7 mouse cellular contexts compared by ENCODE assay signal in the genomic region with DNA sequence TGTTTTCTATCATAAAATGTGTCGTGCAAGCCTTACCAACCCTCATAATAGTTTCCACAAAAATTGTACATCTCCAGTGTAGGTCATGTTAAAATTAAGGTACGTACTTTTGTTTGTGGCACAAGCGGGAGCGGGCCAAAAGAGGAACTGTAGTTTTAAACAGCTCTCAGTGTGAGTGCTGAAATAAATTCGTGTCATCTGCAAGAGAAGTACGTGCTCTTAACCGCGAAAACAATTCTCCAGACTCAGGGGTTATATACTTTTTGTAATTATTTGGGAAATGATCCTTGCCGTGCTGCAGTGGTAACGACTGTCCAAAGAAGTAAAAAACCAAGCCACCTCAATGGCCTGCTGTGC. TPM values are rescaled to one million over a fixed set of nuclear protein-coding genes. Genes with fewer than 3 reads are reported as not detected.
DNase-seq lines count a peak whose midpoint lies in the region; ATAC-seq and TF ChIP-seq lines count a peak whose summit lies in the region.

No protein-coding gene starts in this region.

- peak overlapping the region; percentile 59 for H3K4me3 ChIP-seq in lung, embryonic 14.5 days (ENCODE audit: low read depth, low read length)
- peak overlapping the region; percentile 79 for H3K4me3 ChIP-seq in embryonic fibroblast, embryonic 13.5 days (ENCODE audit: insufficient read depth, low read length)
- H3K4me3 ChIP-seq in limb, embryonic 12.5 days (replicated peaks), result peak overlapping the region; percentile 61
- peak overlapping the region; percentile 55 for H3K4me3 ChIP-seq in neural tube, embryonic 15.5 days (replicated peaks)

- H3K4me1 ChIP-seq in lung, embryonic 14.5 days (ENCODE audit: insufficient read depth), result peaks cover 3% of the 10 kb centered on the region; the same call in 1 of the 2 replicates
- no peaks in the 10 kb centered on the region for H3K4me1 ChIP-seq in embryonic fibroblast, embryonic 13.5 days (ENCODE audit: control insufficient read depth, insufficient read depth, low read length)
- H3K4me1 ChIP-seq in limb, embryonic 12.5 days (replicated peaks), result no peaks in the 10 kb centered on the region; the same call in 1 of the 2 replicates
- H3K4me1 ChIP-seq in neural tube, embryonic 15.5 days, result peaks cover 5% of the 10 kb centered on the region

- H3K9ac ChIP-seq in lung, embryonic 14.5 days, result peak overlapping the region; percentile 71
- H3K9ac ChIP-seq in limb, embryonic 12.5 days (replicated peaks), result peak overlapping the region; percentile 67
- H3K9ac ChIP-seq in neural tube, embryonic 15.5 days (replicated peaks), result peak overlapping the region; percentile 62

- WGBS in lung, embryonic 14.5 days, result 18% methylated on average over 10 of the region's 10 CpGs
- WGBS in limb, embryonic 12.5 days, result 24% methylated on average over 10 of the region's 10 CpGs
- WGBS in neural tube, embryonic 15.5 days, result 28% methylated on average over 10 of the region's 10 CpGs

- peaks cover 12% of the 10 kb centered on the region for H3K36me3 ChIP-seq in lung, embryonic 14.5 days (ENCODE audit: insufficient read depth)
- peaks cover 13% of the 10 kb centered on the region; the same call in 1 of the 2 replicates for H3K36me3 ChIP-seq in limb, embryonic 12.5 days
- peaks cover 3% of the 10 kb centered on the region for H3K36me3 ChIP-seq in neural tube, embryonic 15.5 days

- no peak for TF ChIP-seq POLR2A in embryonic fibroblast, embryonic 13.5 days (IDR thresholded peaks at IDR 0.05; ENCODE audit: low read depth, low read length)

- peak; percentile 4; the same call in 1 of the 2 replicates for ATAC-seq in lung, embryonic 14.5 days (ENCODE audit: insufficient read depth)
- ATAC-seq in limb, embryonic 12.5 days (ENCODE audit: insufficient number of reproducible peaks, insufficient read depth, low FRiP score, low TSS enrichment, low read depth), result no peak; the same call in 1 of the 2 replicates
- ATAC-seq in neural tube, embryonic 15.5 days (ENCODE audit: low FRiP score), result peak; percentile 1; the same call in 1 of the 2 replicates

- no peaks in the 10 kb centered on the region for H3K9me3 ChIP-seq in lung, embryonic 14.5 days (ENCODE audit: low read depth, low read length)
- no peaks in the 10 kb centered on the region for H3K9me3 ChIP-seq in limb, embryonic 12.5 days
- H3K9me3 ChIP-seq in neural tube, embryonic 15.5 days (replicated peaks), result no peaks in the 10 kb centered on the region

- no peak for TF ChIP-seq CTCF in lung, embryonic 14.5 days (IDR thresholded peaks at IDR 0.05; ENCODE audit: low read depth)
- TF ChIP-seq CTCF in embryonic fibroblast, embryonic 13.5 days (IDR thresholded peaks at IDR 0.05; ENCODE audit: borderline replicate concordance, insufficient read depth, low read length), result no peak

- DNase-seq in lung, embryonic 14.5 days, result no peak
- DNase-seq in lung, postnatal 10 days, result no peak
- DNase-seq in gastrocnemius, postnatal 4 days (ENCODE audit: low spot score in 2 of 2), result no peak
- no peak for DNase-seq in MN1 (ENCODE audit: low spot score)

- H3K27ac ChIP-seq in lung, embryonic 14.5 days (ENCODE audit: low read depth), result peak overlapping the region; percentile 70; the same call in 1 of the 2 replicates
- H3K27ac ChIP-seq in embryonic fibroblast, embryonic 13.5 days (ENCODE audit: insufficient read depth, low read length), result peak overlapping the region; percentile 71
- peak overlapping the region; percentile 86 for H3K27ac ChIP-seq in limb, embryonic 12.5 days
- peak overlapping the region; percentile 78; the same call in 1 of the 2 replicates for H3K27ac ChIP-seq in neural tube, embryonic 15.5 days (replicated peaks)

- H3K27me3 ChIP-seq in lung, embryonic 14.5 days (ENCODE audit: insufficient read depth, low read length), result no peaks in the 10 kb centered on the region
- H3K27me3 ChIP-seq in limb, embryonic 12.5 days, result no peaks in the 10 kb centered on the region
- H3K27me3 ChIP-seq in neural tube, embryonic 15.5 days (replicated peaks), result no peaks in the 10 kb centered on the region

- peak overlapping the region; percentile 64 for H3K4me2 ChIP-seq in lung, embryonic 14.5 days
- peak overlapping the region; percentile 63 for H3K4me2 ChIP-seq in limb, embryonic 12.5 days
- peak overlapping the region; percentile 71 for H3K4me2 ChIP-seq in neural tube, embryonic 15.5 days

RNA-seq across cellular contexts. Expression of gene Prorsd1, which starts 0.5 kb away (rescaled TPM):
- 31.9 and 36.5 TPM in 2 replicates for polyA plus RNA-seq in lung, embryonic 14.5 days (2014; fragmentation: Nextera tagmentation; extraction: Ambion mirVana)
- 22.5 and 24.0 TPM in 2 replicates for polyA plus RNA-seq in embryonic fibroblast, embryonic 13.5 days (2011; ENCODE audit: insufficient read length, low read depth, missing spikeins)
- polyA plus RNA-seq in limb, embryonic 12.5 days (2016; fragmentation: Nextera tagmentation; extraction: Ambion mirVana), result 26.1 and 27.5 TPM in 2 replicates
- 12.5 and 16.3 TPM in 2 replicates for polyA plus RNA-seq in neural tube, embryonic 15.5 days (2015; fragmentation: Nextera tagmentation; extraction: Ambion mirVana)
- 10 to 100 TPM; 18.2 to 22.6 TPM for total RNA-seq in gastrocnemius, postnatal 4 days (2021)

RNA-seq across cellular contexts. Expression of gene Mtif2, which starts 11.9 kb away (rescaled TPM):
- polyA plus RNA-seq in lung, embryonic 14.5 days (2014; fragmentation: Nextera tagmentation; extraction: Ambion mirVana), result 39.2 and 41.2 TPM in 2 replicates
- 23.8 TPM in 2 replicates for polyA plus RNA-seq in embryonic fibroblast, embryonic 13.5 days (2011; ENCODE audit: insufficient read length, low read depth, missing spikeins)
- polyA plus RNA-seq in limb, embryonic 12.5 days (2016; fragmentation: Nextera tagmentation; extraction: Ambion mirVana), result 54.1 and 55.0 TPM in 2 replicates
- 40.0 and 40.8 TPM in 2 replicates for polyA plus RNA-seq in neural tube, embryonic 15.5 days (2015; fragmentation: Nextera tagmentation; extraction: Ambion mirVana)
- total RNA-seq in gastrocnemius, postnatal 4 days (2021), result 10 to 100 TPM; 23.8 to 30.8 TPM

RNA-seq across cellular contexts. Expression of gene Clhc1, which starts 33.4 kb away (rescaled TPM):
- polyA plus RNA-seq in lung, embryonic 14.5 days (2014; fragmentation: Nextera tagmentation; extraction: Ambion mirVana), result 0.15 and 0.18 TPM in 2 replicates
- 0.49 TPM in 1 of 2 replicates, not detected in the other for polyA plus RNA-seq in embryonic fibroblast, embryonic 13.5 days (2011; ENCODE audit: insufficient read length, low read depth, missing spikeins)
- polyA plus RNA-seq in limb, embryonic 12.5 days (2016; fragmentation: Nextera tagmentation; extraction: Ambion mirVana), result 0.13 and 0.31 TPM in 2 replicates
- polyA plus RNA-seq in neural tube, embryonic 15.5 days (2015; fragmentation: Nextera tagmentation; extraction: Ambion mirVana), result 0.14 and 0.15 TPM in 2 replicates
- under 1 TPM; 0.17 to 0.26 TPM for total RNA-seq in gastrocnemius, postnatal 4 days (2021)

RNA-seq across cellular contexts. Expression of gene Rps27a, which starts 33.6 kb away (rescaled TPM):
- polyA plus RNA-seq in lung, embryonic 14.5 days (2014; fragmentation: Nextera tagmentation; extraction: Ambion mirVana), result 1,351 and 1,399 TPM in 2 replicates
- polyA plus RNA-seq in embryonic fibroblast, embryonic 13.5 days (2011; ENCODE audit: insufficient read length, low read depth, missing spikeins), result 1,861 and 1,959 TPM in 2 replicates
- 1,191 and 1,223 TPM in 2 replicates for polyA plus RNA-seq in limb, embryonic 12.5 days (2016; fragmentation: Nextera tagmentation; extraction: Ambion mirVana)
- 601 and 676 TPM in 2 replicates for polyA plus RNA-seq in neural tube, embryonic 15.5 days (2015; fragmentation: Nextera tagmentation; extraction: Ambion mirVana)
- 1,000 to 10,000 TPM; 1,011 to 1,106 TPM for total RNA-seq in gastrocnemius, postnatal 4 days (2021)
